Mouse (Mus musculus): Measurements from ENCODE around the gene Ifna11.

DNA sequence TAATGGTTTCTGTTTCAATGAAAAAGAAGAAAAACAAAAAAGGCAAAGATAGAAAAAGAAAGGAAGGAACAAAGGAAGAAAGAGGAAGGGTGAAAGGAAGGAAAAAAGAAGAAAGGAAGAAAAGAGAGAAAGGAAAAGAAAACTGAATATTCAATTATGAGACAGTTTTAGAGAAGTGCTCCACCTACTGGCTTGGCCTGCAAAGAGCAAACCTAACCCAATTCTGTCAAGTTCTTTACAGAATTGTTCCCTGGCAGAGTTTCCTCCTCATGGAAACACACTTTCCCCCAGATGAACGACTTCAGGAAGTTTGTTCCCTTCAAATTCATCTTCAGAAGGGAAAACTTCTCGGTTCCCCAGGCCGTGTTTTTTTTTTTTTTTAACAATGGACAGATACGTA lies 3.2 kb downstream of the Ifna11 start:
- TF ChIP-seq CTCF (IDR thresholded peaks at IDR 0.05; ENCODE audit: extremely low read depth, insufficient read depth, insufficient read length, insufficient replicate concordance) (no peak), POLR2A (IDR thresholded peaks at IDR 0.05; ENCODE audit: low read depth, low read length) (no peak)
